ENCODE assay signal across 9 mouse cellular contexts in the genomic region with DNA sequence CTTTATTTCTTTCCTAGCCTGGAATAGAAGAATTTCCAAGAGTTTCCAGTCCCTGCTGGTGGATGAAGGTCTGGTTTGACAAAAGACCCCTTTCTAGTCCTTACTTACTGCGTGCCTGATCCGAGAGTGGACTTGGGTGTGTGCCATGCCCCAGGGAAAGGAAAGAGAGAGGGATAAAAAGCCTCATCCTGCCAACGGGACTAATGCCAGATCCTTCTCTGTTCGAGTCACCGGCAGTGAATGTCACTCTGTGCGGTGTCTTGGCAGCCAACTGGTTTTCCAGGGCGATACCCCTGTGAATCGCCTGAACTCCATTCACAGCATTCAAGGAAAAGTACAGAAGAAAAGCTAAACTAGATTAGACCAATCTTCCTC. TPM values are rescaled to one million over a fixed set of nuclear protein-coding genes. Genes with fewer than 3 reads are reported as not detected.
DNase-seq lines count a peak whose midpoint lies in the region; ATAC-seq and TF ChIP-seq lines count a peak whose summit lies in the region.
"Had no signal": no experiment of that assay in that cellular context is flagged by ENCODE, and none has a peak within 500 bp of the region (broad histone marks: within the 10 kb centered on the region; RNA-seq: fewer than 3 reads in every experiment).

No protein-coding gene starts in this region.

- no peak for TF ChIP-seq POLR2A in testis, adult 2 months (IDR thresholded peaks at IDR 0.05; ENCODE audit: control insufficient read depth, low read depth, low read length)
- TF ChIP-seq POLR2A in embryonic fibroblast, embryonic 13.5 days (IDR thresholded peaks at IDR 0.05; ENCODE audit: low read depth, low read length) = no peak

- H3K36me3 ChIP-seq in testis, adult 2 months (ENCODE audit: control insufficient read depth, insufficient read depth, low read length) = no peaks in the 10 kb centered on the region
- H3K36me3 ChIP-seq in midbrain, embryonic 13.5 days = no peaks in the 10 kb centered on the region

- TF ChIP-seq CTCF in testis, adult 2 months (IDR thresholded peaks at IDR 0.05; ENCODE audit: control insufficient read depth, insufficient read depth, insufficient replicate concordance, low read depth, low read length) = no peak
- TF ChIP-seq CTCF in embryonic fibroblast, embryonic 13.5 days (IDR thresholded peaks at IDR 0.05; ENCODE audit: borderline replicate concordance, insufficient read depth, low read length) = no peak

- H3K27ac ChIP-seq in testis, adult 2 months (ENCODE audit: control insufficient read depth, insufficient read depth, low read depth, low read length) = no peak overlapping the region
- 0 out of 2 replicates have a peak overlapping the region, but pooled peaks have one; percentile 38 for H3K27ac ChIP-seq in embryonic fibroblast, embryonic 13.5 days (ENCODE audit: insufficient read depth, low read length)
- H3K27ac ChIP-seq in midbrain, embryonic 13.5 days = peak overlapping the region; percentile 83

- peak overlapping the region; percentile 16 for H3K4me3 ChIP-seq in testis, adult 2 months (ENCODE audit: control insufficient read depth, low read depth, low read length)
- H3K4me3 ChIP-seq in embryonic fibroblast, embryonic 13.5 days (ENCODE audit: insufficient read depth, low read length) = no peak overlapping the region
- H3K4me3 ChIP-seq in midbrain, embryonic 13.5 days (replicated peaks) = no peak overlapping the region

- no peak for DNase-seq in testis, postnatal 14 days (ENCODE audit: low spot score)
- DNase-seq in heart, postnatal 4 days = peak; percentile 77
- DNase-seq in layer of hippocampus, adult 18-20 months (ENCODE audit: low spot score in 2 of 2) = peak; percentile 34 to 62
- DNase-seq in urinary bladder, postnatal 25 days (ENCODE audit: low spot score) = no peak

- H3K9ac ChIP-seq in midbrain, embryonic 13.5 days (replicated peaks) = no peak overlapping the region

- WGBS in midbrain, embryonic 13.5 days = 18% methylated on average over 8 of the region's 8 CpGs

- no peaks in the 10 kb centered on the region for H3K9me3 ChIP-seq in midbrain, embryonic 13.5 days

- no peaks in the 10 kb centered on the region for H3K27me3 ChIP-seq in testis, adult 2 months (ENCODE audit: control insufficient read depth, insufficient read depth, low read length)
- no peaks in the 10 kb centered on the region for H3K27me3 ChIP-seq in midbrain, embryonic 13.5 days

- peak overlapping the region; percentile 43 for H3K4me2 ChIP-seq in midbrain, embryonic 13.5 days (replicated peaks)

- H3K4me1 ChIP-seq in testis, adult 2 months (ENCODE audit: control insufficient read depth, insufficient read depth, low read length) = peaks cover 10% of the 10 kb centered on the region
- peaks cover 7% of the 10 kb centered on the region for H3K4me1 ChIP-seq in embryonic fibroblast, embryonic 13.5 days (ENCODE audit: control insufficient read depth, insufficient read depth, low read length)
- peaks cover 27% of the 10 kb centered on the region for H3K4me1 ChIP-seq in midbrain, embryonic 13.5 days (replicated peaks)

- peak; percentile 85 for ATAC-seq in midbrain, embryonic 13.5 days
- ATAC-seq in inflammation-experienced regulatory T-cells, adult 6 months = no peak
- ATAC-seq: Patski had no signal

RNA-seq across cellular contexts. Expression of gene Hectd2, which starts 19.7 kb away (rescaled TPM):
- 10.3 and 15.9 TPM in 2 replicates for polyA plus RNA-seq in testis, adult 2 months (2012; rRNA removed)
- 7.9 and 9.1 TPM in 2 replicates for polyA plus RNA-seq in embryonic fibroblast, embryonic 13.5 days (2011; ENCODE audit: insufficient read length, low read depth, missing spikeins)
- 1 to 10 TPM; 7.2 to 9.3 TPM for total RNA-seq in heart, postnatal 4 days (2021)
- total RNA-seq in layer of hippocampus, adult 18-20 months (2021) = 10 to 100 TPM; 33.8 to 38.8 TPM
- 7.6 and 9.4 TPM in 2 replicates for polyA plus RNA-seq in midbrain, embryonic 13.5 days (2015; fragmentation: Nextera tagmentation; extraction: Ambion mirVana)
- polyA plus RNA-seq in inflammation-experienced regulatory T-cells, adult 6 months (2017; shearing (Covaris generic)) = 1 to 10 TPM; 1.4 to 2.1 (median 1.8) TPM

Comparison
In these comparisons a context has a peak if more than half of its experiments do, and no peak if none do; other contexts are left out.
1. DNase-seq: peak in heart, postnatal 4 days (single experiment) and layer of hippocampus, adult 18-20 months (2 of 2); none in testis, postnatal 14 days (single experiment) and urinary bladder, postnatal 25 days (single experiment).